Mouse (Mus musculus) heart, postnatal 25 days (tissue): ENCODE data around the gene Uhmk1. TPM values are rescaled to one million over a fixed set of nuclear protein-coding genes. Genes with fewer than 3 reads are reported as not detected.
"Not testable (repeated sequence)": the region's sequence is repeated elsewhere in the genome, so short reads cannot be mapped to it uniquely, and the experiment has no call there.

Experiments
- DNase-seq: peaks from one replicate; pipeline ENCODE4 v3.0.0; 2022; ENCODE audit warnings: low spot score
- intact Hi-C: fragments of 180-260 bp; cut with DNase I; formaldehyde crosslinking; loops from one replicate; pipeline ENCODE4 v1.15.1; 2025
- total RNA-seq, 2 experiments: library from RNA; stranded (reverse); gene quantifications; 2 replicates each; pipeline ENCODE4 v1.2.3; 2021

Uhmk1 gene
- total RNA-seq = 10 to 100 TPM; 19.7 to 21.1 TPM

- peak; percentile 85 for DNase-seq
- intact Hi-C loops = no loop called here
These were observed at the start of gene Uhmk1 for GRCm38 (mm10) chr1:170214757-170215522. Gene Uhmk1, minus strand, starts transcription at chr1:170215397.

- intact Hi-C loops = no loop called here
- DNase-seq = peak; percentile 76
These were observed 40.3 kb upstream of the Uhmk1 start for GRCm38 (mm10) chr1:170255560-170255910.

- intact Hi-C loops = no loop called here
- DNase-seq = no peak
These were observed 39.8 kb upstream of the Uhmk1 start for GRCm38 (mm10) chr1:170254893-170255559.

- no peak for DNase-seq
- intact Hi-C loops = no loop called here
These were observed 29.8 kb upstream of the Uhmk1 start for GRCm38 (mm10) chr1:170245016-170245415.

GRCm38 (mm10) chr1:170232688-170233087 lies 17.5 kb upstream of the Uhmk1 start, which contains the start of gene Sh2d1b2:
Gene Sh2d1b2, plus strand, starts transcription at chr1:170232749.
- DNase-seq, intact Hi-C loops: not testable (repeated sequence)

- DNase-seq = no peak
- intact Hi-C loops = no loop called here
These were observed 8.1 kb upstream of the Uhmk1 start for GRCm38 (mm10) chr1:170223276-170223675.

GRCm38 (mm10) chr1:170220351-170220750 lies 5.2 kb upstream of the Uhmk1 start:
- DNase-seq = no peak
- intact Hi-C loops = no loop called here

GRCm38 (mm10) chr1:170218091-170218884 lies 3.1 kb upstream of the Uhmk1 start:
- DNase-seq = no peak
- intact Hi-C loops = loop anchor here (2.0 kb wide), 1 partner anchor 395 kb away; no protein-coding TSS in a partner anchor

GRCm38 (mm10) chr1:170215590-170215989 lies 393 bp upstream of the Uhmk1 start:
- intact Hi-C loops = no loop called here
- no peak for DNase-seq

- intact Hi-C loops = no loop called here
- no peak for DNase-seq
These were observed 827 bp downstream of the Uhmk1 start for GRCm38 (mm10) chr1:170214383-170214756.

- DNase-seq = no peak
- intact Hi-C loops = no loop called here
These were observed 1.9 kb downstream of the Uhmk1 start for GRCm38 (mm10) chr1:170213181-170213879.

GRCm38 (mm10) chr1:170206395-170206794 lies 8.8 kb downstream of the Uhmk1 start:
- intact Hi-C loops = no loop called here
- DNase-seq = no peak

- no peak for DNase-seq
- intact Hi-C loops = loop anchor here (5.0 kb wide), 1 partner anchor 38 kb away; no protein-coding TSS in a partner anchor
These were observed 14.8 kb downstream of the Uhmk1 start for GRCm38 (mm10) chr1:170200379-170200778.

- intact Hi-C loops = no loop called here
- no peak for DNase-seq
These were observed 19.0 kb downstream of the Uhmk1 start for GRCm38 (mm10) chr1:170196211-170196610.

GRCm38 (mm10) chr1:170191925-170192324 lies 23.3 kb downstream of the Uhmk1 start:
- DNase-seq = no peak
- intact Hi-C loops = no loop called here

- no peak for DNase-seq
- intact Hi-C loops = no loop called here
These were observed 25.0 kb downstream of the Uhmk1 start for GRCm38 (mm10) chr1:170190225-170190624.

GRCm38 (mm10) chr1:170188601-170189000 lies 26.6 kb downstream of the Uhmk1 start:
- intact Hi-C loops = no loop called here
- DNase-seq = peak; percentile 82

GRCm38 (mm10) chr1:170186531-170186930 lies 28.7 kb downstream of the Uhmk1 start:
- intact Hi-C loops = no loop called here
- no peak for DNase-seq

GRCm38 (mm10) chr1:170185137-170185536 lies 30.1 kb downstream of the Uhmk1 start:
- intact Hi-C loops = no loop called here

GRCm38 (mm10) chr1:170182706-170183105 lies 32.5 kb downstream of the Uhmk1 start:
- intact Hi-C loops = no loop called here
- DNase-seq = peak; percentile 60

More at GRCm38 (mm10) chr1:170185137-170185536, 30.1 kb downstream of the Uhmk1 start:
- DNase-seq = no peak
